Mouse (Mus musculus): ENCODE measurements around the gene Vsig8.

DNA sequence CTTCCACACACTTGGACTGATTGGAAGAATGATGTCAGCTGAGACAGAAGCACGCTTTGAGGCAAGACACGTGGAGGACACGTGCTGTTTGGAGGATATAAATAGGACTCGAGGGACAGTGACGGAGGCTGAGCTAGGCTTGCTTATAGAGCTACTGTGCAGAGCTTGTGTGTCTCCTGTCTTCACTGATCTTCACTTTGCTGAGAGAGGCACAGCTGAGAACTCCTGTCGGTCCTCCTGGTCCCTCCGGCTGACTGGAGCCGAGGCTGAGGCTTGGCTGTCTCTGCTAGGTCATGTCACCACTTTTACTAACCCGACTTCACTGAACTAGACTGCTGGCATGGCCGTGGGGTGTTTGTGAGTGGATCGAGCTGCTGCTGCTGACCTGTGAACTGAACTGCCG, 32.0 kb upstream of the Vsig8 start:
- TF ChIP-seq GATA1 (IDR thresholded peaks at IDR 0.05; ENCODE audit: borderline replicate concordance, low read length) (no peak), FLI1 (IDR thresholded peaks at IDR 0.05; ENCODE audit: low read length) (no peak)
